Mouse (Mus musculus): Measurements from ENCODE around the gene 1700125H20Rik.
"Not testable (repeated sequence)": the region's sequence is repeated elsewhere in the genome, so short reads cannot be mapped to it uniquely, and the experiment has no call there.

The 1700125H20Rik gene

GRCm38 (mm10) chr11:85170058-85170740 lies at the start of gene 1700125H20Rik:
Gene 1700125H20Rik, plus strand, starts transcription at chr11:85170404.
- in situ Hi-C loops (cut with MboI; ENCODE audit: low pct_unique_long_range_greater_than_20kb in 1 of 2, low sequenced_read_pairs in 2 of 2, unreplicated experiment in 1 of 2): no loop called here

- in situ Hi-C loops (cut with MboI; ENCODE audit: low pct_unique_long_range_greater_than_20kb in 1 of 2, low sequenced_read_pairs in 2 of 2, unreplicated experiment in 1 of 2): no loop called here
Observed at GRCm38 (mm10) chr11:85122073-85122472, 48.1 kb upstream of the 1700125H20Rik start.

GRCm38 (mm10) chr11:85123267-85123992 lies 46.8 kb upstream of the 1700125H20Rik start:
- in situ Hi-C loops (cut with MboI; ENCODE audit: low pct_unique_long_range_greater_than_20kb in 1 of 2, low sequenced_read_pairs in 2 of 2, unreplicated experiment in 1 of 2): no loop called here

- in situ Hi-C loops (cut with MboI; ENCODE audit: low pct_unique_long_range_greater_than_20kb in 1 of 2, low sequenced_read_pairs in 2 of 2, unreplicated experiment in 1 of 2): no loop called here
Observed at GRCm38 (mm10) chr11:85126257-85127102, 43.7 kb upstream of the 1700125H20Rik start.

- in situ Hi-C loops (cut with MboI; ENCODE audit: low pct_unique_long_range_greater_than_20kb in 1 of 2, low sequenced_read_pairs in 2 of 2, unreplicated experiment in 1 of 2): no loop called here
Observed at GRCm38 (mm10) chr11:85128883-85129282, 41.3 kb upstream of the 1700125H20Rik start.

- in situ Hi-C loops (cut with MboI; ENCODE audit: low pct_unique_long_range_greater_than_20kb in 1 of 2, low sequenced_read_pairs in 2 of 2, unreplicated experiment in 1 of 2): no loop called here
Observed at GRCm38 (mm10) chr11:85131542-85131941, 38.7 kb upstream of the 1700125H20Rik start.

- in situ Hi-C loops (cut with MboI; ENCODE audit: low pct_unique_long_range_greater_than_20kb in 1 of 2, low sequenced_read_pairs in 2 of 2, unreplicated experiment in 1 of 2): no loop called here
Observed at GRCm38 (mm10) chr11:85138776-85139474, 31.3 kb upstream of the 1700125H20Rik start.

GRCm38 (mm10) chr11:85139581-85140540 lies 30.3 kb upstream of the 1700125H20Rik start, which contains the start of gene Usp32:
Gene Usp32, minus strand, starts transcription at chr11:85140161.
- in situ Hi-C loops (cut with MboI; ENCODE audit: low pct_unique_long_range_greater_than_20kb in 1 of 2, low sequenced_read_pairs in 2 of 2, unreplicated experiment in 1 of 2): no loop called here

GRCm38 (mm10) chr11:85152256-85152930 lies 17.8 kb upstream of the 1700125H20Rik start:
- in situ Hi-C loops (cut with MboI; ENCODE audit: low pct_unique_long_range_greater_than_20kb in 1 of 2, low sequenced_read_pairs in 2 of 2, unreplicated experiment in 1 of 2): no loop called here

- in situ Hi-C loops (cut with MboI; ENCODE audit: low pct_unique_long_range_greater_than_20kb in 1 of 2, low sequenced_read_pairs in 2 of 2, unreplicated experiment in 1 of 2): no loop called here
Observed at GRCm38 (mm10) chr11:85157301-85157700, 12.9 kb upstream of the 1700125H20Rik start.

- in situ Hi-C loops (cut with MboI; ENCODE audit: low pct_unique_long_range_greater_than_20kb in 1 of 2, low sequenced_read_pairs in 2 of 2, unreplicated experiment in 1 of 2): not testable (repeated sequence)
Observed at GRCm38 (mm10) chr11:85163014-85163413, 7.2 kb upstream of the 1700125H20Rik start.

GRCm38 (mm10) chr11:85164371-85164770 lies 5.8 kb upstream of the 1700125H20Rik start:
- in situ Hi-C loops (cut with MboI; ENCODE audit: low pct_unique_long_range_greater_than_20kb in 1 of 2, low sequenced_read_pairs in 2 of 2, unreplicated experiment in 1 of 2): no loop called here

GRCm38 (mm10) chr11:85167503-85167902 lies 2.7 kb upstream of the 1700125H20Rik start:
- in situ Hi-C loops (cut with MboI; ENCODE audit: low pct_unique_long_range_greater_than_20kb in 1 of 2, low sequenced_read_pairs in 2 of 2, unreplicated experiment in 1 of 2): no loop called here

GRCm38 (mm10) chr11:85170833-85171232 lies 629 bp downstream of the 1700125H20Rik start:
- in situ Hi-C loops (cut with MboI; ENCODE audit: low pct_unique_long_range_greater_than_20kb in 1 of 2, low sequenced_read_pairs in 2 of 2, unreplicated experiment in 1 of 2): no loop called here

- in situ Hi-C loops (cut with MboI; ENCODE audit: low pct_unique_long_range_greater_than_20kb in 1 of 2, low sequenced_read_pairs in 2 of 2, unreplicated experiment in 1 of 2): no loop called here
Observed at GRCm38 (mm10) chr11:85175941-85176340, 5.7 kb downstream of the 1700125H20Rik start.

- in situ Hi-C loops (cut with MboI; ENCODE audit: low pct_unique_long_range_greater_than_20kb in 1 of 2, low sequenced_read_pairs in 2 of 2, unreplicated experiment in 1 of 2): no loop called here
Observed at GRCm38 (mm10) chr11:85177761-85178160, 7.6 kb downstream of the 1700125H20Rik start.

- in situ Hi-C loops (cut with MboI; ENCODE audit: low pct_unique_long_range_greater_than_20kb in 1 of 2, low sequenced_read_pairs in 2 of 2, unreplicated experiment in 1 of 2): no loop called here
Observed at GRCm38 (mm10) chr11:85178413-85178812, 8.2 kb downstream of the 1700125H20Rik start.
